Mouse (Mus musculus) intestine, embryonic 14.5 days (tissue): ENCODE measurements at regions not wholly inside any gene's neighbourhood (a gene's known extent, or its start where the extent isn't known, plus 50 kb on each side); places are given as distances from the start of the nearest gene placed in this dataset.

Experiments used
- ATAC-seq: fragments of 200-750 bp; cut with Nextera tagmentation; replicated peaks from 2 replicates; pipeline ENCODE4 v1.8.0; 2017; ENCODE audit warnings: low read depth, moderate number of reproducible peaks, moderate TSS enrichment, moderate library complexity; ENCODE audit not compliant: low FRiP score, low TSS enrichment
- DNase-seq: peaks from one replicate; pipeline ENCODE4 v3.0.0-alpha.2; 2018; ENCODE audit warnings: low spot score
- H3K27ac ChIP-seq: fragments of 300-500 bp; sonication (generic); 2 replicates; pipeline ENCODE4 v1.5.1; 2014; ENCODE audit warnings: low read depth, mild to moderate bottlenecking, control low read depth
- H3K27me3 ChIP-seq: fragments of 300-500 bp; sonication (generic); replicated peaks from 2 replicates; pipeline ENCODE4 v1.6.1; 2014; ENCODE audit warnings: low read length, control low read depth; ENCODE audit not compliant: control insufficient read depth, insufficient read depth
- H3K36me3 ChIP-seq: fragments of 300-500 bp; sonication (generic); 2 replicates; pipeline ENCODE4 v1.6.1; 2014; ENCODE audit warnings: low read length, control low read depth; ENCODE audit not compliant: control insufficient read depth, insufficient read depth
- H3K4me1 ChIP-seq: fragments of 300-500 bp; sonication (generic); replicated peaks from 2 replicates; pipeline ENCODE4 v1.6.1; 2014; ENCODE audit warnings: low read length, control low read depth, mixed read lengths; ENCODE audit not compliant: control insufficient read depth, insufficient read depth
- H3K4me2 ChIP-seq: fragments of 300-500 bp; sonication (generic); 2 replicates; pipeline ENCODE4 v1.6.1; 2014; ENCODE audit warnings: low read length
- H3K4me3 ChIP-seq: fragments of 300-500 bp; sonication (generic); 2 replicates; pipeline ENCODE4 v1.5.1; 2014; ENCODE audit warnings: low read depth, low read length, control low read depth, mixed read lengths
- H3K9ac ChIP-seq: fragments of 300-500 bp; sonication (generic); 2 replicates; pipeline ENCODE4 v1.6.1; 2014; ENCODE audit warnings: mild to moderate bottlenecking, low read length
- H3K9me3 ChIP-seq: fragments of 300-500 bp; sonication (generic); 2 replicates; pipeline ENCODE4 v1.6.1; 2016; ENCODE audit warnings: low read length, control low read depth; ENCODE audit not compliant: control insufficient read depth
- WGBS: fragments of 180-500 bp; shearing (Covaris S2); extraction: QIAGEN DNeasy Blood & Tissue Kit; methylation state at CpG from one replicate; pipeline ENCODE4 v1.1.7; 2014; 5-methylcytosine and 5-hydroxymethylcytosine counted together

DNA sequence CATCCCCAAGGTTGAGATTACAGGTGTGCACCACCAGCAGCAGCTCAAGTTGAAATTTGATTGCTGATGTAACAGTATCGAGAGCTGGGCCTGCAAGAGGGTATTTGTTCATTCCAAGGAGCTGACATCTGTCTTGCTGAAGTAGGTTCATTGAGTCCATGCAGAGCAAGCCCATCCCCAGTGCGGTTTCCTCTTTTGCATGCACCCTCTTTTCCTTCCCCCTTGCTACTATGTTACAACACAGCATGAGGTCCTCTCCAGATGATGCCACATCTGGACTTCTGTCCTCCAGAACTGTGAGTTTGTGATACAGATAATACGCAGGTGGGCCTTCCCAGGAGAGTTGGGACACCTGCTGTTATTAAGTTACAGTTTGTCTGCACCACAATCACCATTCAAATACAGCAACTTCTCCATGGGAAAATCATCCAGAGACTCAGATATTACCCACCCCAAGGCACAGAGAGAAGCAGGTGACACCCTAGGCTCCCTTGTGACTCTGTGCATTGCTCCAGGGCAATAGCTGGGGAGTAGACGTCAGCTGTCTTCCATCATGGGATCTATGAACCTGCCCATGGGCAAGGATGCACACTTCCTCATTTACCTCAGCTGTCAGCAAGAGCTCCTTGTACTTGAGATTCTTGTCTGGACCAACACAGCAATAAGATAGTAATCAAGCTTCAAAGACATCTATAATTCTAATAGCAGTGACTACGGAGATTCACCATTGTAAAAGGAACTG is 137.8 kb downstream of the Ets2 start:
- Histone ChIP-seq H3K4me2 (no peak overlapping the region), H3K4me1 (peaks cover 3% of the 10 kb centered on the region; the same call in 1 of the 2 replicates), H3K9me3 (no peaks in the 10 kb centered on the region), H3K9ac (no peak overlapping the region), H3K27ac (no peak overlapping the region), H3K27me3 (no peaks in the 10 kb centered on the region), H3K4me3 (no peak overlapping the region), H3K36me3 (no peaks in the 10 kb centered on the region)
- DNase-seq (no peak), ATAC-seq (no peak)
- WGBS, result 80% methylated on average over 5 of the region's 5 CpGs

DNA sequence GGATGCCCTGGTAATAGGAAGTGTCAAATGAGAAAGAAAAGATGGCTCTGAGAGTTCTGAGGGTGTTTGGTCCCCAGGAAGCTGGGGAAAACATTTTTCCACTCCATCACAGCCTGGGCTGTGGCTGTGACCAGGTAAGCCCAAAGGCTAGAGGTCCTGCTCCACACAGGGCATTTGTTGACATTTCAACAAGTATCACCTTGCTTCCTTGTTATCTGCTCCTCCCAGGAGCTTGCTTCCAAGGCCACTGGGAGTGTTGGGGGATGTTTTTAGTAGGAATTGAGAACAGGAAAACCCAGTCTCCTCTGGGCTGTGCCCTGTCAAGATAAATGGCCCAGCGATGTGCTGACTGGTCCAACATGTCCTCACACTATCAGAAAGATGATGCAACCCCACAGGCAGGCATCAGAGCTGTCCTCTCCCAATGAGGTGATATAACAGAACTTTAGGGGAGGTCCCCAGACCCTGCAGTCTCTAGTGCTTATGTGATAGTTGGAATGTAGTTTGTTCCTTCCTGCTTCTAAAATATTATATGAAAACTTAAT is 137.1 kb downstream of the Ets2 start:
- ATAC-seq, result no peak
- WGBS, result 54% methylated on average over 1 of the region's 1 CpGs
- DNase-seq, result no peak
- no peak overlapping the region for H3K27ac ChIP-seq
- H3K9ac ChIP-seq, result no peak overlapping the region
- H3K4me1 ChIP-seq, result no peaks in the 10 kb centered on the region; the same call in 1 of the 2 replicates
- H3K4me2 ChIP-seq, result no peak overlapping the region
- H3K27me3 ChIP-seq, result no peaks in the 10 kb centered on the region
- no peaks in the 10 kb centered on the region for H3K9me3 ChIP-seq
- H3K4me3 ChIP-seq, result no peak overlapping the region
- H3K36me3 ChIP-seq, result no peaks in the 10 kb centered on the region

DNA sequence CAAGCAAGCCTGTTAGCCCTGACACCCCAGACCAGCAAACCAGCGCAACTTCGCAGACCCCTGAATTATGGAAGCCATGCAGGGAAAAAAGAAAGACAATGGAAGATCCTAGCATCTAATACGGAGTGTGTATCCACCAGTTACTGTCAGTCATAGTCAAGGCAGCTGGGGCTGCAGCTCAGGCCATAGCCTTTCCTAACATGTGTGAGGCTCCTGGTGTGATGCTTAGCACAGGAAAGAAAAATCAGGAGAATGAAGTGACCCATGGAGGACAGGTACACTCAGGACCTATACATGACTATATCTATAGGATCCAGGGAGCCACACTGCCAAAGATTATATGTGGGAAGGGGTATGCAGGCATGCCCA is 136.6 kb downstream of the Ets2 start:
- Histone ChIP-seq H3K4me1 (no peaks in the 10 kb centered on the region; the same call in 1 of the 2 replicates), H3K4me3 (no peak overlapping the region), H3K9ac (no peak overlapping the region), H3K9me3 (no peaks in the 10 kb centered on the region), H3K27ac (no peak overlapping the region), H3K36me3 (no peaks in the 10 kb centered on the region), H3K4me2 (no peak overlapping the region), H3K27me3 (no peaks in the 10 kb centered on the region)
- DNase-seq, result no peak
- ATAC-seq, result no peak
- 90% methylated on average over 3 of the region's 3 CpGs for WGBS

DNA sequence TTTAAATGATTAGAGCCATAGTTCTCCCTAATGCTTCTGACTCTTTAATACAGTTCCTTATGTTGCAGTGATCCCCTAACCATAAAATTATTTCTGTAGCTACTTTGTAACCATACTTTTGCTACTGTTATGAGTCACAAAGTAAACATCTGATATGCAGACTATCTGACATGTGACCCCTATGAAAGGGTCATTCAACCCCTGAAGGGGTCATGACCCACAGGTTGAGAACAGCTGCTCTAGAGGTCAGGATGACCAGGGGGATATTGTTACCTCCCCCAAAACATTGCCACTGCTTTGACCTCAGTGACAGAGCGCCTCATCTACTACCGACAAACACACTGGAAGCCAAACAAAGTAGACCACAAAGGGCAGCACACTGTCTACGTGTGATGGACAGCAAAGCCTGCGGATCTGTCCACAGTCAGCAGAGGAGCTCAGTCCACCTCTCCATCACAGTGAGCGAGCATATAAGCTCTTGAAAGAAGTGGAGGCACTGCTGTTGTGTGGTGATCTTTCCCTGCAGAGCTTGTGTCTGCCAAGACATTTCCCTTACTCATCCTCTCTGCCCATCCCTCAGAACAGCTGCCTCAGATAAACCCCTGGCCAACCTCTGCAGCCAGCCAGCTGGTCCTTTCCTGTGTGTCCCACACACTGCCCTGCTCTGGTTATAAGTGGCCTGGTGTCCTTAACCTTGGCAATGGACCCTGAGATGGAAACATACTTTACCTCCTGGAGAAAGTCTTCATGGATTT is 136.0 kb downstream of the Ets2 start:
- no peak overlapping the region for H3K27ac ChIP-seq
- WGBS, result 56% methylated on average over 5 of the region's 5 CpGs
- H3K4me1 ChIP-seq, result peaks cover under 1% of the 10 kb centered on the region; the same call in 1 of the 2 replicates
- no peak overlapping the region for H3K9ac ChIP-seq
- H3K9me3 ChIP-seq, result no peaks in the 10 kb centered on the region
- no peaks in the 10 kb centered on the region for H3K36me3 ChIP-seq
- DNase-seq (no peak), ATAC-seq (no peak)
- no peak overlapping the region for H3K4me3 ChIP-seq
- no peak overlapping the region for H3K4me2 ChIP-seq
- no peaks in the 10 kb centered on the region for H3K27me3 ChIP-seq

DNA sequence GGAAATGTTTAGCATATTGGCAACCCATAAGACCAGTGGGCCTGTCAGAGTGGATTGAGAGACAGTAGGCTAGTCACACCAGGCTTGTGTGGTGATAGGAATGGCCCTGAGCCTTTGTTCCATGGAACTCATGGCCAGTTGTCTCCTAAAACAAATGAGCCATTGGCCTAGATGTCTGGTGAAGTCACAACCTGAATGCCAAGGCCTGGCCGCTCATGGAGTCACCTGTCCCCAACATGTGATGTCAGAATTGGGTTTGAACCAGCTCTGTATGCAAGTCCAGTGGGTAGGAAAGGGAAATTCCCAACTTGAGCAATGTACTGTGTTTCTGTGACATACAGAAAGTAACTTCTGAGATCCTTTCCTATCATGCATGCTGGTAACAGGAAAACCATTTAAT is 134.1 kb downstream of the Ets2 start:
- H3K9ac ChIP-seq, result no peak overlapping the region
- DNase-seq (no peak), ATAC-seq (no peak)
- no peaks in the 10 kb centered on the region for H3K9me3 ChIP-seq
- H3K27ac ChIP-seq, result no peak overlapping the region
- H3K4me1 ChIP-seq, result peaks cover 10% of the 10 kb centered on the region; the same call in 1 of the 2 replicates
- H3K36me3 ChIP-seq, result no peaks in the 10 kb centered on the region
- H3K27me3 ChIP-seq, result no peaks in the 10 kb centered on the region
- no peak overlapping the region for H3K4me3 ChIP-seq
- WGBS, result 94% methylated on average over 1 of the region's 1 CpGs
- H3K4me2 ChIP-seq, result no peak overlapping the region

DNA sequence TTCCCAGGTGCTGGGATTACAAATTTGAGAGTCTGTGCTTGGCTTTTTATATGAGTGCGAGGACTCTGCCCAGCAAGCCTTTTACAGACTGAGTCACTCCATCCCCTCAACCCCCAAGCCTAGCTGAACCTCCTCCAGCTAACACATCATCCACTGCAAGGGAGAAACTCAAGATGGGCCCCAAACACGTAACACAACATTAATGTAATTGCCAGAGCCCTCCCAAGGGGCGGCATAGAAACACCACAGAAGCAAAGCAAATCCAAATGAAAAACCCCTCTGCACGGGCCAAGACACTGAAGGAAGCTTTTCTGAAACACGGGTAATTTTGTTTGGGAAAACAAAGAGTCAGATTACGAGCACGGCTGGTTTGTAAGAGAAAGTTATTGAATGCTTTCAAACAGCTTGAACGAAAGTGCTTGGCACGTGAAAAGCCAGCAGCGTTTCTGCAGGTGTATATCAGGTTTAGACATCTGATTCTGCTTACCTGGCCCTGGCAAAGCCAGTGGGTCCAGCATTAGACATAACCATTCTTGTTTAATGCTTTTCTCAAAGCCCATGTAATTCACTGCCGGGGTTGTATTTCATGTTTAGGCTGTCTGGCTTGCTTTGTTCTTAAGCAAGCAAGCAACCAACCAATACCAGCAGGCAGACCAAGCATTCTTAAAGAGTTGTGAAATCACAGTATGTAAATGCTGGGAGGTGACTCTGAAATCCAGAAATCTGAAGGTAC is 132.8 kb downstream of the Ets2 start:
- no peak overlapping the region for H3K9ac ChIP-seq
- no peak overlapping the region for H3K4me3 ChIP-seq
- no peaks in the 10 kb centered on the region for H3K36me3 ChIP-seq
- peaks cover 10% of the 10 kb centered on the region; the same call in 1 of the 2 replicates for H3K4me1 ChIP-seq
- DNase-seq, result no peak
- no peak for ATAC-seq
- WGBS, result 48% methylated on average over 11 of the region's 11 CpGs
- no peak overlapping the region for H3K4me2 ChIP-seq
- H3K9me3 ChIP-seq, result no peaks in the 10 kb centered on the region
- H3K27ac ChIP-seq, result no peak overlapping the region
- no peaks in the 10 kb centered on the region for H3K27me3 ChIP-seq

DNA sequence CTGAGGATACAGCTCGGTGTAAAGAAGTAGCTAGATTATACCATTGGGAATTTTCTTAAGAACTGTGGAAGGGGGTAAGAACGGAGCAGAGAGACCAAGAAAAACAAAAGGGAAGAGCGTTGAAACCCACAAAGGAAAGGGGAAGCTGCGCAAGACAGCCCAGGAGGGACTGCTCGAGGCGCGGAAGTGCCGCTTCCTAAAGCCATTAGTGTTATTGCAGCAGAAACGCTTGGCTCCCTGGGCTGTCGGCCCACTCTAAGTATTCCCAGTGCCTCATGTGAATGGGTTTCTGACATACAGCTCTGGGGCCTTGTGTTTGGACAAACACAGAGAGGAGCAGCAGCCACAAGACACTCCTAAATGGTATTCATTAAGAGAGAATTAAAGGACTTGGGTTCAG is 131.6 kb downstream of the Ets2 start:
- H3K9ac ChIP-seq, result no peak overlapping the region
- H3K4me3 ChIP-seq, result no peak overlapping the region
- no peaks in the 10 kb centered on the region for H3K36me3 ChIP-seq
- no peaks in the 10 kb centered on the region for H3K27me3 ChIP-seq
- 61% methylated on average over 10 of the region's 10 CpGs for WGBS
- no peak overlapping the region for H3K4me2 ChIP-seq
- DNase-seq (no peak), ATAC-seq (no peak)
- no peaks in the 10 kb centered on the region for H3K9me3 ChIP-seq
- H3K4me1 ChIP-seq, result peaks cover 10% of the 10 kb centered on the region; the same call in 1 of the 2 replicates
- H3K27ac ChIP-seq, result no peak overlapping the region

DNA sequence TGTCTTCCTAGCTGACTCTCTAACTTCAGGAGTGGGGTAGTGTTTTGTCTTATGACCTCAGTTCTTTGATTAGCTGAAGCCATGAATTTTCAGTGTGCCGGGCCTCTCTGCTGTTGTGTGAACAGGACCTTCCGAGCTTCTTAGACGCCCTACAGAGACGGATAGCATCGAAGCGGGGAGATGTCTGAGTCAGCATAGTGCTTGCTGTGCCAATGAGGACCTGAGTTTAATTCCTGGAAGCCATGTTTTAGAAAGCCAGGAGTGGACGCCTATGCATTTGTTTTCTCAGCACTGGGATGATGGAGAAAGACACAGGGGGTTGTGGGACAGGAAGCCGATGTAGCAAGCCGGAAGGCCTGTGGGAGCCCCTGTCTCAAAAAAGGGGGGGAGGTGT is 130.5 kb downstream of the Ets2 start:
- Histone ChIP-seq H3K9me3 (no peaks in the 10 kb centered on the region), H3K4me1 (peaks cover 10% of the 10 kb centered on the region; the same call in 1 of the 2 replicates), H3K4me3 (no peak overlapping the region), H3K27me3 (no peaks in the 10 kb centered on the region), H3K4me2 (no peak overlapping the region), H3K36me3 (no peaks in the 10 kb centered on the region), H3K9ac (no peak overlapping the region), H3K27ac (peak overlapping the region; percentile 80)
- ATAC-seq, result no peak
- WGBS, result 53% methylated on average over 9 of the region's 9 CpGs
- no peak for DNase-seq
